Mouse (Mus musculus): ENCODE data around the gene Phldb2. TPM values are rescaled to one million over a fixed set of nuclear protein-coding genes. Genes with fewer than 3 reads are reported as not detected.

Phldb2 gene
- total and polyA plus RNA-seq, 3 experiments: not detected

- TF ChIP-seq TAL1 (IDR thresholded peaks at IDR 0.05; ENCODE audit: low read length) (no peak), EP300 (IDR thresholded peaks at IDR 0.05; ENCODE audit: low read depth in 1 of 2, low read length in 2 of 2) (no peak), CTCF (IDR thresholded peaks at IDR 0.05 in 2 of 3, conservative IDR thresholded peaks at IDR 0.05 in 1 of 3; ENCODE audit: control insufficient read depth in 1 of 3, insufficient read depth in 1 of 3, low read depth in 2 of 3, low read length in 3 of 3, poor library complexity in 1 of 3, severe bottlenecking in 1 of 3) (no peak), ZKSCAN1 (IDR thresholded peaks at IDR 0.05; ENCODE audit: low read depth, low read length) (no peak), POLR2AphosphoS5 (IDR thresholded peaks at IDR 0.05; ENCODE audit: borderline replicate concordance, low read depth, low read length) (no peak), CHD2 (IDR thresholded peaks at IDR 0.05; ENCODE audit: low read length) (no peak), MAX (IDR thresholded peaks at IDR 0.05; ENCODE audit: low read length) (no peak), KAT2A (conservative IDR thresholded peaks at IDR 0.05; ENCODE audit: low read depth, low read length) (no peak), ZC3H11A (IDR thresholded peaks at IDR 0.05; ENCODE audit: low read depth, low read length) (no peak)
- no peak overlapping the region for H3K4me3 ChIP-seq (ENCODE audit: control insufficient read depth in 1 of 2, insufficient read depth in 1 of 2, low read depth in 2 of 2, low read length in 2 of 2)
- no peak overlapping the region for H3K9ac ChIP-seq (ENCODE audit: control insufficient read depth, low read depth, low read length, poor library complexity, severe bottlenecking)
- H3K27me3 ChIP-seq (ENCODE audit: control insufficient read depth in 1 of 2, insufficient read depth in 2 of 2, low read length in 2 of 2): no peaks in the 10 kb centered on the region
- no peaks in the 10 kb centered on the region for H3K36me3 ChIP-seq (ENCODE audit: control insufficient read depth in 1 of 2, insufficient read depth in 2 of 2, low read length in 2 of 2)
- H3K9me3 ChIP-seq (replicated peaks; ENCODE audit: insufficient read depth, low read length): no peaks in the 10 kb centered on the region
- no peak for DNase-seq (ENCODE audit: low read depth, low spot score)
- H3K4me1 ChIP-seq (ENCODE audit: control insufficient read depth in 1 of 2, insufficient read depth in 2 of 2, low read length in 2 of 2): no peaks in the 10 kb centered on the region
- H3K79me2 ChIP-seq (ENCODE audit: control insufficient read depth, insufficient read depth, low read length, poor library complexity): no peaks in the 10 kb centered on the region
- no peak overlapping the region for H3K27ac ChIP-seq (ENCODE audit: control insufficient read depth, low read depth, low read length)
These were observed 98.9 kb downstream of the Phldb2 start for GRCm38 (mm10) chr16:45854499-45854898.

DNA sequence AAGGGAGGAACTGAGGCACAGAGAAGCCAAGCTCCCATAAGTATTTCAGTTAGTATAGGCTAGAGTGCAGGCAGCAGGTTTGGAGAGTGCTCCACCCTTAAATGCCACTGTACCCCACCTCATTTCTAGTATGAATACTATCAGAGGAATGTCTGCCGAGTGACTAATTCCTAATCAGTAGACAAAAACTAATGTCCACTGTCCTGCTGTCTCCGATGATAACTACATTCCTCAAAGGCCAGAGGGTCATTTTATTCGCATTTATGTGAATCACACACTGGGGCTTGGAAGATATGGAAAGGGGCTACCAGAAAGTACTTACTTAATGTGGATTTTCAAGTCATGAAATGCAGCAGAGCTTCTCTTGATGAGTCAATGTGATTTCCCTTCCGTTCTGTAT, 104.4 kb downstream of the Phldb2 start:
- no peak for TF ChIP-seq MEF2A (IDR thresholded peaks at IDR 0.05; ENCODE audit: extremely low read depth, insufficient replicate concordance, low read depth, low read length, poor library complexity, severe bottlenecking)
- TF ChIP-seq MXI1 (IDR thresholded peaks at IDR 0.05; ENCODE audit: low read depth, low read length): no peak
- TF ChIP-seq NELFE (IDR thresholded peaks at IDR 0.05; ENCODE audit: low read depth, low read length): no peak
- no peak for TF ChIP-seq UBTF (IDR thresholded peaks at IDR 0.05; ENCODE audit: borderline replicate concordance, insufficient read depth, low read depth, low read length)
- no peak for TF ChIP-seq EP300 (IDR thresholded peaks at IDR 0.05; ENCODE audit: low read depth in 1 of 2, low read length in 2 of 2)
- no peak for TF ChIP-seq ZC3H11A (IDR thresholded peaks at IDR 0.05; ENCODE audit: low read depth, low read length)
- no peak for TF ChIP-seq MYC (IDR thresholded peaks at IDR 0.05; ENCODE audit: low read depth, low read length)
- TF ChIP-seq ZKSCAN1 (IDR thresholded peaks at IDR 0.05; ENCODE audit: low read depth, low read length): no peak
- no peak for TF ChIP-seq CHD2 (IDR thresholded peaks at IDR 0.05; ENCODE audit: low read length)
- TF ChIP-seq MAFK (IDR thresholded peaks at IDR 0.05; ENCODE audit: borderline replicate concordance, low read depth, low read length): no peak
- TF ChIP-seq ZMIZ1 (IDR thresholded peaks at IDR 0.05; ENCODE audit: low read depth, low read length): no peak
- no peak for TF ChIP-seq MYB (IDR thresholded peaks at IDR 0.05; ENCODE audit: low read depth, low read length)
- TF ChIP-seq SIN3A (IDR thresholded peaks at IDR 0.05; ENCODE audit: low read length): no peak
- no peak for TF ChIP-seq GABPA (IDR thresholded peaks at IDR 0.05; ENCODE audit: low read depth, low read length)
- no peak for TF ChIP-seq USF2 (IDR thresholded peaks at IDR 0.05; ENCODE audit: borderline replicate concordance in 1 of 2, insufficient read depth in 1 of 2, low read depth in 1 of 2, low read length in 2 of 2)
- no peak for TF ChIP-seq JUND (IDR thresholded peaks at IDR 0.05; ENCODE audit: low read depth, low read length)
- Histone ChIP-seq H3K27ac (ENCODE audit: control insufficient read depth, low read depth, low read length) (no peak overlapping the region), H3K4me1 (ENCODE audit: control insufficient read depth in 1 of 2, insufficient read depth in 2 of 2, low read length in 2 of 2) (no peaks in the 10 kb centered on the region), H3K27me3 (ENCODE audit: control insufficient read depth in 1 of 2, insufficient read depth in 2 of 2, low read length in 2 of 2) (no peaks in the 10 kb centered on the region), H3K9ac (ENCODE audit: control insufficient read depth, low read depth, low read length, poor library complexity, severe bottlenecking) (no peak overlapping the region), H3K79me2 (ENCODE audit: control insufficient read depth, insufficient read depth, low read length, poor library complexity) (no peaks in the 10 kb centered on the region), H3K9me3 (replicated peaks; ENCODE audit: insufficient read depth, low read length) (no peaks in the 10 kb centered on the region), H3K36me3 (ENCODE audit: control insufficient read depth in 1 of 2, insufficient read depth in 2 of 2, low read length in 2 of 2) (no peaks in the 10 kb centered on the region), H3K4me3 (ENCODE audit: control insufficient read depth in 1 of 2, insufficient read depth in 1 of 2, low read depth in 2 of 2, low read length in 2 of 2) (no peak overlapping the region)
- no peak for DNase-seq (ENCODE audit: low read depth, low spot score)
